Mouse (Mus musculus): ENCODE measurements around the gene Irf2bp1. TPM values are rescaled to one million over a fixed set of nuclear protein-coding genes. Genes with fewer than 3 reads are reported as not detected.
A peak's percentile ranks its signal among the peaks of the same experiment; 100 is the strongest.

Gene Irf2bp1
- polyA plus RNA-seq, 1 experiment from 2014 or later = 23.4 TPM

- no peak overlapping the region for H3K4me2 ChIP-seq
- H3K27ac ChIP-seq = no peak overlapping the region
- H3K36me3 ChIP-seq = peaks cover 97% of the 10 kb centered on the region
- H3K4me3 ChIP-seq = no peak overlapping the region
- no peaks in the 10 kb centered on the region for H3K9me3 ChIP-seq
- ATAC-seq (ENCODE audit: low FRiP score) = no peak
- WGBS = 91% methylated on average over 14 of the region's 14 CpGs
- H3K27me3 ChIP-seq = no peaks in the 10 kb centered on the region
- no peaks in the 10 kb centered on the region for H3K4me1 ChIP-seq (replicated peaks)
- H3K9ac ChIP-seq = no peak overlapping the region
These were observed 44.2 kb downstream of the Irf2bp1 start for GRCm38 (mm10) chr7:19048006-19048527.

- H3K27ac ChIP-seq = no peak overlapping the region
- H3K27me3 ChIP-seq = no peaks in the 10 kb centered on the region
- H3K4me3 ChIP-seq = no peak overlapping the region
- no peak overlapping the region for H3K9ac ChIP-seq
- H3K4me2 ChIP-seq = no peak overlapping the region
- H3K4me1 ChIP-seq (replicated peaks) = peaks cover 5% of the 10 kb centered on the region
- peaks cover 87% of the 10 kb centered on the region for H3K36me3 ChIP-seq
- 91% methylated on average over 5 of the region's 5 CpGs for WGBS
- no peaks in the 10 kb centered on the region for H3K9me3 ChIP-seq
- no peak for ATAC-seq (ENCODE audit: low FRiP score)
These were observed 45.4 kb downstream of the Irf2bp1 start for GRCm38 (mm10) chr7:19049252-19049651.

GRCm38 (mm10) chr7:19050172-19050571 is 46.3 kb downstream of the Irf2bp1 start:
- Histone ChIP-seq H3K27me3 (no peaks in the 10 kb centered on the region), H3K36me3 (peaks cover 80% of the 10 kb centered on the region), H3K9me3 (no peaks in the 10 kb centered on the region), H3K4me3 (no peak overlapping the region), H3K4me2 (no peak overlapping the region), H3K27ac (no peak overlapping the region), H3K9ac (no peak overlapping the region), H3K4me1 (replicated peaks) (peaks cover 14% of the 10 kb centered on the region)
- 92% methylated on average over 8 of the region's 8 CpGs for WGBS
- ATAC-seq (ENCODE audit: low FRiP score) = no peak

GRCm38 (mm10) chr7:19051161-19051560 is 47.3 kb downstream of the Irf2bp1 start:
- Histone ChIP-seq H3K36me3 (peaks cover 76% of the 10 kb centered on the region), H3K9me3 (no peaks in the 10 kb centered on the region), H3K27ac (no peak overlapping the region), H3K27me3 (no peaks in the 10 kb centered on the region), H3K4me3 (no peak overlapping the region), H3K4me2 (no peak overlapping the region), H3K4me1 (replicated peaks) (peaks cover 16% of the 10 kb centered on the region), H3K9ac (no peak overlapping the region)
- WGBS = 70% methylated on average over 4 of the region's 4 CpGs
- ATAC-seq (ENCODE audit: low FRiP score) = no peak

GRCm38 (mm10) chr7:19052345-19053135 is 48.7 kb downstream of the Irf2bp1 start:
- Histone ChIP-seq H3K9ac (no peak overlapping the region), H3K4me1 (replicated peaks) (peaks cover 16% of the 10 kb centered on the region), H3K9me3 (no peaks in the 10 kb centered on the region), H3K4me3 (no peak overlapping the region), H3K4me2 (no peak overlapping the region), H3K36me3 (peaks cover 62% of the 10 kb centered on the region), H3K27me3 (no peaks in the 10 kb centered on the region), H3K27ac (no peak overlapping the region)
- no peak for ATAC-seq (ENCODE audit: low FRiP score)
- 87% methylated on average over 15 of the region's 15 CpGs for WGBS

GRCm38 (mm10) chr7:19053136-19053532 is 49.3 kb downstream of the Irf2bp1 start:
- Histone ChIP-seq H3K4me3 (no peak overlapping the region), H3K4me1 (replicated peaks) (peaks cover 16% of the 10 kb centered on the region), H3K27ac (no peak overlapping the region), H3K27me3 (no peaks in the 10 kb centered on the region), H3K4me2 (no peak overlapping the region), H3K9me3 (no peaks in the 10 kb centered on the region), H3K36me3 (peaks cover 56% of the 10 kb centered on the region), H3K9ac (no peak overlapping the region)
- 92% methylated on average over 7 of the region's 7 CpGs for WGBS
- ATAC-seq (ENCODE audit: low FRiP score) = no peak

GRCm38 (mm10) chr7:19054047-19054776 is 50.4 kb downstream of the Irf2bp1 start, which contains the start of gene Rsph6a:
Gene Rsph6a (plus strand): TSS chr7:19054690.
- Histone ChIP-seq H3K4me2 (peak within 1 kb of the TSS; percentile 51), H3K9ac (peak within 1 kb of the TSS; percentile 66), H3K27ac (peak within 1 kb of the TSS; percentile 35; the same call in 1 of the 2 replicates), H3K4me3 (peak within 1 kb of the TSS; percentile 29), H3K4me1 (replicated peaks) (peaks cover 16% of the 10 kb centered on the region), H3K36me3 (peaks cover 45% of the 10 kb centered on the region), H3K9me3 (no peaks in the 10 kb centered on the region), H3K27me3 (no peaks in the 10 kb centered on the region)
- 19% methylated on average over 32 of the region's 33 CpGs for WGBS
- peak; percentile 58 for ATAC-seq (ENCODE audit: low FRiP score)

- peak; percentile 43; the same call in 1 of the 2 replicates for ATAC-seq (ENCODE audit: low FRiP score)
- Histone ChIP-seq H3K4me3 (peak overlapping the region; percentile 29), H3K36me3 (peaks cover 40% of the 10 kb centered on the region), H3K9me3 (no peaks in the 10 kb centered on the region), H3K4me2 (peak overlapping the region; percentile 51), H3K4me1 (replicated peaks) (peaks cover 16% of the 10 kb centered on the region), H3K27ac (no peak overlapping the region), H3K9ac (peak overlapping the region; percentile 66), H3K27me3 (no peaks in the 10 kb centered on the region)
- 60% methylated on average over 9 of the region's 9 CpGs for WGBS
These were observed 50.9 kb downstream of the Irf2bp1 start for GRCm38 (mm10) chr7:19054777-19055076.

- peaks cover 36% of the 10 kb centered on the region for H3K36me3 ChIP-seq
- H3K4me1 ChIP-seq (replicated peaks) = peaks cover 16% of the 10 kb centered on the region
- H3K27me3 ChIP-seq = no peaks in the 10 kb centered on the region
- H3K4me2 ChIP-seq = no peak overlapping the region
- no peak for ATAC-seq (ENCODE audit: low FRiP score)
- 93% methylated on average over 8 of the region's 8 CpGs for WGBS
- no peaks in the 10 kb centered on the region for H3K9me3 ChIP-seq
- no peak overlapping the region for H3K9ac ChIP-seq
- H3K27ac ChIP-seq = no peak overlapping the region
- H3K4me3 ChIP-seq = no peak overlapping the region
These were observed 51.3 kb downstream of the Irf2bp1 start for GRCm38 (mm10) chr7:19055108-19055507.

Other genes starting within 250 kb of the Irf2bp1 start
- gene Psg19, start 205.5 kb upstream of the Irf2bp1 start, polyA plus RNA-seq (2015; fragmentation: Nextera tagmentation; extraction: Ambion mirVana) = not detected in 2 replicates
- gene Psg17, start 182.4 kb upstream of the Irf2bp1 start, polyA plus RNA-seq (2015; fragmentation: Nextera tagmentation; extraction: Ambion mirVana) = not detected in 2 replicates
- gene Mill2, start 164.1 kb upstream of the Irf2bp1 start, polyA plus RNA-seq (2015; fragmentation: Nextera tagmentation; extraction: Ambion mirVana) = 0.45 and 0.53 TPM in 2 replicates
- gene Pglyrp1, start 132.7 kb upstream of the Irf2bp1 start, polyA plus RNA-seq (2015; fragmentation: Nextera tagmentation; extraction: Ambion mirVana) = 13.7 TPM in 2 replicates
- 23.5 and 23.6 TPM in 2 replicates for gene Ccdc61, start 93.6 kb upstream of the Irf2bp1 start, polyA plus RNA-seq (2015; fragmentation: Nextera tagmentation; extraction: Ambion mirVana)
- 14.9 and 15.8 TPM in 2 replicates for gene Nova2, start 78.2 kb upstream of the Irf2bp1 start, polyA plus RNA-seq (2015; fragmentation: Nextera tagmentation; extraction: Ambion mirVana)
- 0.75 and 1.1 TPM in 2 replicates for gene Nanos2, start 16.6 kb upstream of the Irf2bp1 start, polyA plus RNA-seq (2015; fragmentation: Nextera tagmentation; extraction: Ambion mirVana)
- 4.8 and 5.2 TPM in 2 replicates for gene Mypop, start 12.8 kb upstream of the Irf2bp1 start, polyA plus RNA-seq (2015; fragmentation: Nextera tagmentation; extraction: Ambion mirVana)
- gene Foxa3, start 19.5 kb downstream of the Irf2bp1 start, polyA plus RNA-seq (2015; fragmentation: Nextera tagmentation; extraction: Ambion mirVana) = not detected in 2 replicates
- 29.7 and 30.1 TPM in 2 replicates for gene Sympk, start 20.3 kb downstream of the Irf2bp1 start, polyA plus RNA-seq (2015; fragmentation: Nextera tagmentation; extraction: Ambion mirVana)
- gene Rsph6a, start 50.6 kb downstream of the Irf2bp1 start, polyA plus RNA-seq (2015; fragmentation: Nextera tagmentation; extraction: Ambion mirVana) = not detected in 2 replicates
- 25.4 and 25.6 TPM in 2 replicates for gene Dmwd, start 72.2 kb downstream of the Irf2bp1 start, polyA plus RNA-seq (2015; fragmentation: Nextera tagmentation; extraction: Ambion mirVana)
- 9.4 and 11.6 TPM in 2 replicates for gene Dmpk, start 79.8 kb downstream of the Irf2bp1 start, polyA plus RNA-seq (2015; fragmentation: Nextera tagmentation; extraction: Ambion mirVana)
- 2.4 and 2.8 TPM in 2 replicates for gene Six5, start 90.5 kb downstream of the Irf2bp1 start, polyA plus RNA-seq (2015; fragmentation: Nextera tagmentation; extraction: Ambion mirVana)
- gene Gm4969, start 114.3 kb downstream of the Irf2bp1 start, polyA plus RNA-seq (2015; fragmentation: Nextera tagmentation; extraction: Ambion mirVana) = 2.2 and 3.6 TPM in 2 replicates
- 18.9 and 20.2 TPM in 2 replicates for gene Fbxo46, start 115.8 kb downstream of the Irf2bp1 start, polyA plus RNA-seq (2015; fragmentation: Nextera tagmentation; extraction: Ambion mirVana)
- gene Qpctl, start 145.2 kb downstream of the Irf2bp1 start, polyA plus RNA-seq (2015; fragmentation: Nextera tagmentation; extraction: Ambion mirVana) = 23.1 and 23.8 TPM in 2 replicates
- gene Snrpd2, start 145.7 kb downstream of the Irf2bp1 start, polyA plus RNA-seq (2015; fragmentation: Nextera tagmentation; extraction: Ambion mirVana) = 123 and 128 TPM in 2 replicates
- gene Gipr, start 162.1 kb downstream of the Irf2bp1 start, polyA plus RNA-seq (2015; fragmentation: Nextera tagmentation; extraction: Ambion mirVana) = 1.6 and 2.3 TPM in 2 replicates
- gene Eml2, start 172.4 kb downstream of the Irf2bp1 start, polyA plus RNA-seq (2015; fragmentation: Nextera tagmentation; extraction: Ambion mirVana) = 6.6 and 8.2 TPM in 2 replicates
- gene Gpr4, start 208.5 kb downstream of the Irf2bp1 start, polyA plus RNA-seq (2015; fragmentation: Nextera tagmentation; extraction: Ambion mirVana) = 1.8 and 2.3 TPM in 2 replicates
- gene Opa3, start 224.3 kb downstream of the Irf2bp1 start, polyA plus RNA-seq (2015; fragmentation: Nextera tagmentation; extraction: Ambion mirVana) = 36.9 and 37.1 TPM in 2 replicates

Measured in hindbrain, embryonic 13.5 days (tissue).